Mouse (Mus musculus): ENCODE data around the gene Cntfr. TPM values are rescaled to one million over a fixed set of nuclear protein-coding genes. Genes with fewer than 3 reads are reported as not detected.
A peak's percentile ranks its signal among the peaks of the same experiment; 100 is the strongest.
"Not testable (repeated sequence)": the region's sequence is repeated elsewhere in the genome, so short reads cannot be mapped to it uniquely, and the experiment has no call there.

The Cntfr gene
- polyA plus RNA-seq, 1 experiment, result 3.0 TPM

DNA sequence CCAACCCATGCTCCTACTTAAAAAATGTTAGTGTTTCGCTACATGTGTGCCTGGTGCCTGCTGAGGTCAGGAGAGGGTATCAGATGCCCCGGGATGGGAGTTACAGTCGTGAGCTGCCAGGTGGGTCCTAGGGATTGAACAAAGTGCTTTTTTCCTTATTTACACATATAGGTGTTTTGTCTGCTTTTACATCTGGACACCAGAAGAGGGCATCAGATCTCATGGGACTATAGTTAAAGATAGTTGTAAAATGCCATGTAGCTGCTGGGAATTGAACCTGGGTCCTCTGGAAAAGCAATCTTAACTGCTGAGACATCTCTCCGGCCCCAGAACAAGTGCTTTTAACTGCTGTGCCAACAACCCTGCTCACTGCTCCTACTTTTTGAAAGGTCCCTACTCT lies 13.3 kb upstream of the Cntfr start:
- Histone ChIP-seq H3K4me1 (replicated peaks; ENCODE audit: control insufficient read depth, insufficient read depth, low read length) (peaks cover 27% of the 10 kb centered on the region), H3K27ac (ENCODE audit: control insufficient read depth, insufficient read depth, low read length) (no peak overlapping the region), H3K36me3 (ENCODE audit: control insufficient read depth, insufficient read depth, low read length) (no peaks in the 10 kb centered on the region), H3K27me3 (ENCODE audit: control insufficient read depth, insufficient read depth, low read length) (0 out of 2 replicates have a peak, but pooled peaks cover 3% of the 10 kb centered on the region), H3K4me3 (ENCODE audit: control insufficient read depth, insufficient read depth, low read length) (no peak overlapping the region)
- no peak for TF ChIP-seq CTCF (IDR thresholded peaks at IDR 0.05; ENCODE audit: borderline replicate concordance, control insufficient read depth, extremely low read depth, insufficient read depth, low read length, poor library complexity)
- no peak for TF ChIP-seq POLR2A (IDR thresholded peaks at IDR 0.05; ENCODE audit: control insufficient read depth, extremely low read depth, insufficient read depth, low read length, poor library complexity)
- 80% methylated on average over 4 of the region's 4 CpGs for WGBS
- DNase-seq, result no peak

GRCm38 (mm10) chr4:41708192-41708745 lies 11.4 kb upstream of the Cntfr start:
- H3K4me1 ChIP-seq (replicated peaks; ENCODE audit: control insufficient read depth, insufficient read depth, low read length), result peaks cover 21% of the 10 kb centered on the region
- 44% methylated on average over 8 of the region's 8 CpGs for WGBS
- no peak overlapping the region for H3K4me3 ChIP-seq (ENCODE audit: control insufficient read depth, insufficient read depth, low read length)
- no peaks in the 10 kb centered on the region for H3K36me3 ChIP-seq (ENCODE audit: control insufficient read depth, insufficient read depth, low read length)
- no peak for TF ChIP-seq CTCF (IDR thresholded peaks at IDR 0.05; ENCODE audit: borderline replicate concordance, control insufficient read depth, extremely low read depth, insufficient read depth, low read length, poor library complexity)
- no peak for TF ChIP-seq POLR2A (IDR thresholded peaks at IDR 0.05; ENCODE audit: control insufficient read depth, extremely low read depth, insufficient read depth, low read length, poor library complexity)
- no peak overlapping the region for H3K27ac ChIP-seq (ENCODE audit: control insufficient read depth, insufficient read depth, low read length)
- 0 out of 2 replicates have a peak, but pooled peaks cover 3% of the 10 kb centered on the region for H3K27me3 ChIP-seq (ENCODE audit: control insufficient read depth, insufficient read depth, low read length)
- DNase-seq, result no peak

DNA sequence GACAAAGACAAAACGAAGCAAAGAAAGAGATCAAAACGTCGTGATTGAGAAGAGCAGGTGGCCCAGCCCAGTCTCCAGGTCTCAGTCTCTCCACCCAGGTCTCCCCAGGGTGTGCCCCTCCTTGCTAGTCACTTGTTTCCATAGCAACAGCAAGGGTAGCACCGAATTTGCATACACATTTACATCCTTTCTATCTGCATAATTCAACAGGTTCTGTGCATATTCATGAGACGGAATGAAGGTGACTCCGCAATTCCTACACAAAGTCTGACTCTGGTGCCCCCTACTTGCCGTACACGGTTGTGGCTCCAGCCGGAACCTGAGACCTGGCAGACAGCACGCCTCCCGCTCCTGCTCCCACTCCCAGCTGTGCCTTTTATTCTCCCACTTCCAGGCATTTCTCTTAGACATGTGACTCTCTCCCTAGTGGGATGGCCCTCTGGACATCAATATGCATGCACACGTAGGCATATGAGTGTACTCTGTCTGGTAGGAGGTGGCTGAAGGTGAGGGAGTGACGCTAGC lies 10.2 kb upstream of the Cntfr start:
- TF ChIP-seq CTCF (IDR thresholded peaks at IDR 0.05; ENCODE audit: borderline replicate concordance, control insufficient read depth, extremely low read depth, insufficient read depth, low read length, poor library complexity), result peak; percentile 62; the same call in 1 of the 2 replicates
- no peak for TF ChIP-seq POLR2A (IDR thresholded peaks at IDR 0.05; ENCODE audit: control insufficient read depth, extremely low read depth, insufficient read depth, low read length, poor library complexity)
- H3K4me3 ChIP-seq (ENCODE audit: control insufficient read depth, insufficient read depth, low read length), result no peak overlapping the region
- peak; percentile 76 for DNase-seq
- WGBS, result 8% methylated on average over 13 of the region's 13 CpGs
- H3K4me1 ChIP-seq (replicated peaks; ENCODE audit: control insufficient read depth, insufficient read depth, low read length), result peaks cover 11% of the 10 kb centered on the region
- H3K27ac ChIP-seq (ENCODE audit: control insufficient read depth, insufficient read depth, low read length), result no peak overlapping the region
- H3K27me3 ChIP-seq (ENCODE audit: control insufficient read depth, insufficient read depth, low read length), result 0 out of 2 replicates have a peak, but pooled peaks cover 3% of the 10 kb centered on the region
- no peaks in the 10 kb centered on the region for H3K36me3 ChIP-seq (ENCODE audit: control insufficient read depth, insufficient read depth, low read length)

GRCm38 (mm10) chr4:41705922-41706754 lies 9.2 kb upstream of the Cntfr start:
- WGBS, result 79% methylated on average over 19 of the region's 19 CpGs
- H3K36me3 ChIP-seq (ENCODE audit: control insufficient read depth, insufficient read depth, low read length), result no peaks in the 10 kb centered on the region
- 0 out of 2 replicates have a peak, but pooled peaks cover 3% of the 10 kb centered on the region for H3K27me3 ChIP-seq (ENCODE audit: control insufficient read depth, insufficient read depth, low read length)
- no peak overlapping the region for H3K4me3 ChIP-seq (ENCODE audit: control insufficient read depth, insufficient read depth, low read length)
- TF ChIP-seq POLR2A (IDR thresholded peaks at IDR 0.05; ENCODE audit: control insufficient read depth, extremely low read depth, insufficient read depth, low read length, poor library complexity) (no peak), CTCF (IDR thresholded peaks at IDR 0.05; ENCODE audit: borderline replicate concordance, control insufficient read depth, extremely low read depth, insufficient read depth, low read length, poor library complexity) (no peak)
- H3K4me1 ChIP-seq (replicated peaks; ENCODE audit: control insufficient read depth, insufficient read depth, low read length), result peaks cover 6% of the 10 kb centered on the region; the same call in 1 of the 2 replicates
- no peak overlapping the region for H3K27ac ChIP-seq (ENCODE audit: control insufficient read depth, insufficient read depth, low read length)
- DNase-seq, result no peak

DNA sequence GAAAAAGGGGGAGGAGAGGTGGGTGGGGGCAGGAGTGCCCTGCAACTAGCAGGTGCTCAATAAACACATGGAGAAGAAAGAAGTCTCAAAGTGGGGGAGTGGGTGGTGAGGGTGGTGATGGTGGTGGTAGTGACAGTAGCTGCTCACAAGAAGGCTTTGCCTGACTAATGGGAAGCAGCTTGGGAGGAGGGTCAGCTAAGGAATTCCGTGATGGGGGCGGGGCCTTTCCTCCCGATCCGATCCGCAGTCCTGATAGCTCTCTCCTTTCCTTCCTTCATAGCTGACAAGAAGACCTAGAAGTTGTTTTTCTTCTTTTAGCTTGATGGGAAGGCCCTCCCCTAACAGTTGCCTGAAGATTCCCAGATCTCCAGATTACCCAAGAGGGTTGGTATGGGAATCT lies 7.8 kb upstream of the Cntfr start:
- no peaks in the 10 kb centered on the region for H3K36me3 ChIP-seq (ENCODE audit: control insufficient read depth, insufficient read depth, low read length)
- H3K27me3 ChIP-seq (ENCODE audit: control insufficient read depth, insufficient read depth, low read length), result 0 out of 2 replicates have a peak, but pooled peaks cover 3% of the 10 kb centered on the region
- 60% methylated on average over 5 of the region's 5 CpGs for WGBS
- no peak for DNase-seq
- no peak overlapping the region for H3K4me3 ChIP-seq (ENCODE audit: control insufficient read depth, insufficient read depth, low read length)
- H3K27ac ChIP-seq (ENCODE audit: control insufficient read depth, insufficient read depth, low read length), result no peak overlapping the region
- TF ChIP-seq CTCF (IDR thresholded peaks at IDR 0.05; ENCODE audit: borderline replicate concordance, control insufficient read depth, extremely low read depth, insufficient read depth, low read length, poor library complexity) (no peak), POLR2A (IDR thresholded peaks at IDR 0.05; ENCODE audit: control insufficient read depth, extremely low read depth, insufficient read depth, low read length, poor library complexity) (no peak)
- H3K4me1 ChIP-seq (replicated peaks; ENCODE audit: control insufficient read depth, insufficient read depth, low read length), result peaks cover 6% of the 10 kb centered on the region; the same call in 1 of the 2 replicates

- 90% methylated on average over 2 of the region's 2 CpGs for WGBS
Observed at GRCm38 (mm10) chr4:41702226-41702625, 5.3 kb upstream of the Cntfr start.

GRCm38 (mm10) chr4:41700224-41700623 lies 3.3 kb upstream of the Cntfr start:
- not testable (repeated sequence) for H3K4me3 ChIP-seq (ENCODE audit: control insufficient read depth, insufficient read depth, low read length); H3K27me3 ChIP-seq (ENCODE audit: control insufficient read depth, insufficient read depth, low read length); DNase-seq; H3K36me3 ChIP-seq (ENCODE audit: control insufficient read depth, insufficient read depth, low read length); H3K27ac ChIP-seq (ENCODE audit: control insufficient read depth, insufficient read depth, low read length); H3K4me1 ChIP-seq (replicated peaks; ENCODE audit: control insufficient read depth, insufficient read depth, low read length)
- WGBS, result 83% methylated on average over 6 of the region's 8 CpGs

More at GRCm38 (mm10) chr4:41702226-41702625, 5.3 kb upstream of the Cntfr start:
- not testable (repeated sequence) for DNase-seq; H3K36me3 ChIP-seq (ENCODE audit: control insufficient read depth, insufficient read depth, low read length); H3K4me1 ChIP-seq (replicated peaks; ENCODE audit: control insufficient read depth, insufficient read depth, low read length); H3K4me3 ChIP-seq (ENCODE audit: control insufficient read depth, insufficient read depth, low read length); H3K27ac ChIP-seq (ENCODE audit: control insufficient read depth, insufficient read depth, low read length); H3K27me3 ChIP-seq (ENCODE audit: control insufficient read depth, insufficient read depth, low read length)

GRCm38 (mm10) chr4:41699783-41700182 lies 2.9 kb upstream of the Cntfr start, which contains the start of gene Il11ra1:
Gene Il11ra1 (plus strand): TSS chr4:41699989.
- H3K36me3 ChIP-seq (ENCODE audit: control insufficient read depth, insufficient read depth, low read length); H3K27me3 ChIP-seq (ENCODE audit: control insufficient read depth, insufficient read depth, low read length); DNase-seq; H3K4me1 ChIP-seq (replicated peaks; ENCODE audit: control insufficient read depth, insufficient read depth, low read length); H3K27ac ChIP-seq (ENCODE audit: control insufficient read depth, insufficient read depth, low read length); H3K4me3 ChIP-seq (ENCODE audit: control insufficient read depth, insufficient read depth, low read length): not testable (repeated sequence)
- 93% methylated on average over 10 of the region's 10 CpGs for WGBS

DNA sequence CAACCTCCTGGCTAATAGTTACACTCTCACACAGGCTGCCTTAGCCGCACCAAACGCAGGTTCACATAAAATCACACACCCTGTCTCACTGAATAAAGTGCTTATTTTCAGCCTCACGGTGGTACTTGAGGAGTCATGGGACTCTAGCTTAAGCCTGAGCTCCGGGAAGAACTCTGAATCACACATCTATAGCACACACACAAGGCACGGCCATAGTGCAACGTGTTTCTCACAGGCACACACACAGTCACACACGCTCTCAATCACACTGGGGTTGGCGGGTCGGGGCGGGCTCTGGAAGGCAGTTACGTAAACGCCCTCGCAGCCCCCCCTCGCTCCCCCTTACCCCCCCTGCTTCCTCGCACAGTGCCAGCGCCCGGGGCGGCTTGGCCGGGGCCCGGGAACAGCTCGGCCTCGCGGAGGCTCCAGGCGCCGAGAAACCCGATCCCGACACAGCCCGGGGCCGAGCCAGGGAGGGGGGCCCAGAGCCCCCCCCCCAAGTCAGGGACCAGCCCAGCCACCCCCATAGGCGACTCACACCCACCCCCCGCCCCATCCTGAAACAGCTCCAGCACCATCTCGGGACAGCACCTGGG lies 1.6 kb upstream of the Cntfr start:
- not testable (repeated sequence) for DNase-seq; H3K4me1 ChIP-seq (replicated peaks; ENCODE audit: control insufficient read depth, insufficient read depth, low read length); H3K27me3 ChIP-seq (ENCODE audit: control insufficient read depth, insufficient read depth, low read length); H3K27ac ChIP-seq (ENCODE audit: control insufficient read depth, insufficient read depth, low read length); H3K4me3 ChIP-seq (ENCODE audit: control insufficient read depth, insufficient read depth, low read length); H3K36me3 ChIP-seq (ENCODE audit: control insufficient read depth, insufficient read depth, low read length)
- WGBS, result 20% methylated on average over 28 of the region's 32 CpGs

Data from thymus, adult 2 months (tissue).